Mouse (Mus musculus): ENCODE measurements at regions not wholly inside any gene's neighbourhood (a gene's known extent, or its start where the extent isn't known, plus 50 kb on each side); places are given as distances from the start of the nearest gene placed in this dataset.

GRCm38 (mm10) chr11:43952151-43952550 is 51.1 kb upstream of the Adra1b start:
- ATAC-seq (replicated peaks; ENCODE audit: low FRiP score, low TSS enrichment, poor library complexity, severe bottlenecking) = no peak

- ATAC-seq (replicated peaks; ENCODE audit: low FRiP score, low TSS enrichment, poor library complexity, severe bottlenecking) = no peak
Measured at GRCm38 (mm10) chr11:43958241-43958975, 57.4 kb upstream of the Adra1b start.

DNA sequence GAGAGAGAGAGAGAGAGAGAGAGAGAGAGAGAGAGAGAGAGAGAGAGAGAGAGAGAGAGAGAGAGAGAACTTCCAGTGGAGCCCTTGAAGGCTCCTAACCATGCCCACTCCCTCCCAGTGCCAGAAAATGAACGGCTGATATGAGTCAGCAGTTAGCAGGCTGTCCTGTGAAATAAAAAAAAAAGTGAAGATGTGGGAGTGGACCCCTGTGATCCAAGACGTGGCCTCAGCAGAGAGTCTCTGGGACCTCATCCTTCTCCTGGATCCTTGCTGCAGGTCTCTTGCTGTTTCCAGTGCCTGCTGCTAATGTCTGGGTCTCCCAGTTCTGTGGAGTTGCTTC is 57.9 kb upstream of the Adra1b start:
- no peak for ATAC-seq (replicated peaks; ENCODE audit: low FRiP score, low TSS enrichment, poor library complexity, severe bottlenecking)

DNA sequence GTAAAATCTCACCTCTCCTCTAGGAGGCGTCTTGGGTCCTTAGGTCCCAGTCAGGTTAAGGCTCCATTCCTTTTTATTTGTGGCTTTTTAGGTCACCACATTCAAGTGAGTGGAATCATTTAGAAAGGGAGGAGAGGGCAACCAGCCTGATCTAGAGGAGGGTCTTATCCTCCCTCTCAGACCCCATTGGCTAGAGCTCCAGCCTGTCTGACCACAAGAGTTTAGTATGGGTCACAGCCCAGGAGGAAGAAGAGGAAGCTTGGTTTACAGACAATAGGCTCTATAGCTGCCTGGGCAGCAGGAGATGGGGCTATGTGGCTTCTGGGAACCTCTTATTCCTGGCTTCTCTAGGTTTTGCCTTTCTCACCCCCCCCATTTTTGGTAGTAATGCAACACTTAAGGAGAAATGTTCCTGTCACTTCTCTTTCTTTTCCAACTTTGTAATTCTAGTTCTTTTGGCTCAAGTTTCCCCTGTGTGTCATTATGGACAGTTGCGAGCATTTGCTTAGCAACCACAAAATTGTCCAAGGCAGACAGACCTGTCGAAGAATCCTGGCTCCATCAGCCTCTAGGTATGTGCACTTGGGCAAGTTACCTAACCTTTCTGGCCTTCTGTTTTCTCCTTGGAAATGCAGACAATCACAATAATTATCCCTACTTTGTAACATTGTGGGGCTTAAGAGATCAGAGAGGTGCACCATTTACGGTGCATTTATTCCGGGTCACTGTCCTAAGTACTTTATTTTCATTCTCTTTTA is 59.5 kb upstream of the Adra1b start:
- no peak for ATAC-seq (replicated peaks; ENCODE audit: low FRiP score, low TSS enrichment, poor library complexity, severe bottlenecking)

DNA sequence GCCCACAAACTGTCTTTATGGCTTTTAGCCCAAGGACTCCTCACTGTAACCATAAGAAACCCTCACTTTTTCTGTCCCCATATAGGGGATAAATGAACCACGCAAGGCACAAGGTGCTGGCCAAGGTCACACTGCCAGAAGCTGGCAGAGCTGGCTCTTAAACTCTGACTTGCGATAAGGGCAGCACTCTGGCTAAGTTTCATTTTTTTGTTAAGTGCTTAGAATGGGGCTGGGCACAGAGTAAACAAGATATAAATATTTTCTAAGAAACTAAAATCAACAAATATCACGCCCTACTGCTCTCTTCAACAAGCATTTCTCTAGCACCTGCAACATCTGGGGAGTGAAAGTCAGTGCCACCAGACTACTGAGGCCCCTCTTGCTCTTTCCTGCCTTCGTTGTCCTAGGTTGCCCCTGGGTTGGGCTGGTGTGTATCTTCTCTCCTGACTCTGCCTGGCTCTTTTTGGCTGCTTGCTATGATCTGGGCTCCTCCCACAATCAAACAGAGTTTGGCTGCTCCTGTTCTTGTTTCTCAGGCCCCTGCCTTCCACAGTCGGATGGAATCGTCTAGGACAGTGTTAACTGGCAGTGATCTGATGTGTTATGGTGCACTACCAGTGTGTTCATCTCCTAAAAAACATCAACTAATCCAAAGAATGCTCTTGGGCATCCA is 60.5 kb upstream of the Adra1b start:
- no peak for ATAC-seq (replicated peaks; ENCODE audit: low FRiP score, low TSS enrichment, poor library complexity, severe bottlenecking)

GRCm38 (mm10) chr11:43967764-43968163 is 66.8 kb upstream of the Adra1b start:
- ATAC-seq (replicated peaks; ENCODE audit: low FRiP score, low TSS enrichment, poor library complexity, severe bottlenecking) = no peak

DNA sequence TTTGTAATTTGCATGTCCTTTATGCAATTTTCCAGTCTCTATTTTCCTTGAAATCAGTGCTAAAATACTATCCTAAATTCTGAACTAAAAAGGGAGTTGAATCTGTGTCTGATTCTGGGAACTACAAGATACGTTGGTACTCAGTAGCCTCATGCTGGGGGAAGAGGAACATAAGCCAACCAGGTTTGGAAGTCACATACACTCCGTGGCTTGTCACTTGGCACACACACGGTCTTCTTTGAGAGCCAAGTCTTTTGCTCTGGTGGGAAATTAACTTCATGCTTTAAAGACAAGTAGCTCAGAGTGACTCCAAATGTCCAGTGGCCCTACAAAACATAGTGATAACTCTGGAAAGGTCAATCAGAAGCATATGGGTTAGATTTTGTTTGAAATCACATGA is 70.9 kb upstream of the Adra1b start:
- no peak for ATAC-seq (replicated peaks; ENCODE audit: low FRiP score, low TSS enrichment, poor library complexity, severe bottlenecking)

GRCm38 (mm10) chr11:43976024-43976423 is 75.0 kb upstream of the Adra1b start:
- no peak for ATAC-seq (replicated peaks; ENCODE audit: low FRiP score, low TSS enrichment, poor library complexity, severe bottlenecking)

DNA sequence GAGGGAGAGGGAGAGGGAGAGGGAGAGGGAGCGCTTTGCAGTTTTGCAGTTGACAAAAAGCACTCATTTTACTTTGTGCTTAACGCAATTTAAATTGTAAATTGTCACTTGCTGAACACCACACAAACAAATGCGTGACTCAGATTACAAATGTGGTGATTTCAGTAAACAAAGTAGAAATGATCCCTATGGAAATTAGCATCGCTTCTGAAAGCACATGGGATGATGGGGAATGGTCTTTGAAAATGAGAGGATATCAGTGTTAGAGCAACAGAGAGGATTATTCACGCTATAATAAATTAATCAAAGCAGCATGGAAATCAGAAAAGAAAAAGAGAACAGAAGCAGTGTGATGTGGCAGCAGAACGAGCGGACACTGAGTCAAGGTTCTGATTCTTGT is 78.4 kb upstream of the Adra1b start:
- ATAC-seq (replicated peaks; ENCODE audit: low FRiP score, low TSS enrichment, poor library complexity, severe bottlenecking) = no peak

- no peak for ATAC-seq (replicated peaks; ENCODE audit: low FRiP score, low TSS enrichment, poor library complexity, severe bottlenecking)
Measured at GRCm38 (mm10) chr11:43980444-43980843, 79.4 kb upstream of the Adra1b start.

DNA sequence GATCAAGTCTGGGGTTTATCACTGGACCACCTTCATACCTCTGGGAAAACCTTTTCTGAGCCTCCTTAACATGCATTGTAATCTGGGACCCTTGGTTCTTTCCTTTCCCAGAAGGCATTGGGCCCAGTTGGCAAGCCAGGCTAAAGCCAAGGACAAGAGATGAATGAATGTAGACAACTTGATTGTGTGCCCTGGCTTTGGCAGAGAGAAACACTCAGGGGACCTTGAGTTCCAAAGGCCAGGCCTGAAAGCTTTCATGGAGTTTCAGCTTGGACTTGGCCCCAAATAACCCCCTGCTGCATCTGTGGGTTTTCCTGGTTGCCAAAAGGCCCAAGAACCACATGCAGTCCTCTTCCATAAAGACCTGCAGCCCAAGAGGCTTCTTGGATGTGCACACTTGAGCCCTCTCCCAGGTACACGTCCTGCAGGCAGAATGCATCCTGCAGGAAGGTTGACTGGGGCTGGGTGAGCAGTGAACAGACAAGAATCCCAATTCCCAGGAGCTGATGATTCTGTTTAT is 89.0 kb upstream of the Adra1b start:
- ATAC-seq (replicated peaks; ENCODE audit: low FRiP score, low TSS enrichment, poor library complexity, severe bottlenecking) = no peak

DNA sequence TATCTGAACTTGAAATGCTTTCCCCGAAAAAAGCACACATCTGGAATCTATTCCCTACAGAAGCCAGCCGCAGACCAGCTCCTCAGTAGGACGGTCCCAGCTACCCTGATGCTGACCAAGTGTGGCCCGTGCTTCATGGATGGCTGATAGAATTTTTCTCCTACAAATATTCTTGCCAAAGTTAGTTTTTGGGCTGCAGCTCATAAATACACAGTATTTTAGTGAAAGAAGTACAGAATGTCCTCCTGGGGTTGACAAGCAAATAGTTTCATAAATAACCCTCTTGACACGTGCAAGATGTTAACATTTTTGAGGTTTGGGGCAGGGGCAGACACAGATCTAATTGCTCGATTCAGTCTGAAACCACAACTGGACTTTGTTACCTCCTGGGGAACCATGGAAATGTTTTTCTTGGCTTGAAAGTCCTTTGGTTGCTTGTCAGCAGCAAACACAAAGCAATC is 91.0 kb upstream of the Adra1b start:
- no peak for ATAC-seq (replicated peaks; ENCODE audit: low FRiP score, low TSS enrichment, poor library complexity, severe bottlenecking)

- no peak for ATAC-seq (replicated peaks; ENCODE audit: low FRiP score, low TSS enrichment, poor library complexity, severe bottlenecking)
Measured at GRCm38 (mm10) chr11:43998046-43998725, 97.2 kb upstream of the Adra1b start.

DNA sequence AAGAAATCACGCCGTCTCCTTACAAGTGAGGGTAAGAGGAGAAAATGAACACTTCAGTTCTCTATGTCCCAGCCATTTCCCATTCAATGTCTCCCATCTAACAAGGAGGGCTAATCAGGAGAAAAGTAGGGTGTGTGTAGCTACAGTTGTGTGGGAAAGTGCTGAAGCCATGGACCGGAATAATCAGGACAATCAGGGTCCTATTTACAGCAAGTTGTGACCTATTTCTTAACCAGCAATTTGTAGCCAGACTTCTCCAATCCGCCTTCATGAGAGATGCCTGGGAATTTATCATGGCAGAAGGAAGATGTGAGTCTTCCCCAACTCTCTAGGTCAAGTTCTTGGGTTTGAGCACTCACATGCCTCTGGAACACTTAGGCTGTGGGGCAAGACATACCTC is 99.0 kb upstream of the Adra1b start:
- no peak for ATAC-seq (replicated peaks; ENCODE audit: low FRiP score, low TSS enrichment, poor library complexity, severe bottlenecking)

DNA sequence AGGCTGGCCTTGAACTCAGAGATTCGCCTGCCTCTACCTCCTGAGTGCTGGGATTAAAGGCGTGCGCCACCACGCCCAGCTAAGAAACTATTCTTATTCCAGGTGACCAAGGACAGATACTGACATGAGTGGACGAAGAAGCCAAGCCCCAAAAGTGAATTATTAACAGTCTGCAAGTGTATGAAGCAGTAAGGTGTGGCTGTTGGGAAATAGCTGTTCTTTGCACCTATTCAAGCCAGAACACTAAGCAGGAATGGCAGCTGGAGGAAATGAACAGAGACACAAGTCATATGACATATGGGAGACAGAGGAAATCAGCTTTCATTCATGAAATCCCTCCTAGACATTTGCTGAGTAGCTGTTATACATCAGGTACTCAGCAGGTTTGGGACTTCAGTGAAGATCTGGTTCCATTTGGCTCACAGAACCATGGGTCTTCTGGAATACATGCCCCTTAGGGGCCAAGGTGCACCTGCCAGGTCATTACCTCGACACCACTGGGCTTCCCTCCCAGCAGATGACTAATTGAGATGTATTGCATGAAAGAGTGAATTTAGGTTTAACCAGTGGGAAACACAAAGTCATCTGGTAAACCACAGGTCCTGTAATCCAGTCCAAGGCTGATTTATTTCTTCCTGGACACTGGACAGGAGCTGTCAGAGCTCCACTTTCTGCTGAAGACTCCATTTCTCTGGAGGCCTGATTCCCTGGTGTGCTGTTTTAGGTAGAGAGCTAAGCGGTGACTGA is 101.0 kb upstream of the Adra1b start:
- no peak for ATAC-seq (replicated peaks; ENCODE audit: low FRiP score, low TSS enrichment, poor library complexity, severe bottlenecking)

GRCm38 (mm10) chr11:44002716-44003522 is 101.9 kb upstream of the Adra1b start:
- no peak for ATAC-seq (replicated peaks; ENCODE audit: low FRiP score, low TSS enrichment, poor library complexity, severe bottlenecking)

DNA sequence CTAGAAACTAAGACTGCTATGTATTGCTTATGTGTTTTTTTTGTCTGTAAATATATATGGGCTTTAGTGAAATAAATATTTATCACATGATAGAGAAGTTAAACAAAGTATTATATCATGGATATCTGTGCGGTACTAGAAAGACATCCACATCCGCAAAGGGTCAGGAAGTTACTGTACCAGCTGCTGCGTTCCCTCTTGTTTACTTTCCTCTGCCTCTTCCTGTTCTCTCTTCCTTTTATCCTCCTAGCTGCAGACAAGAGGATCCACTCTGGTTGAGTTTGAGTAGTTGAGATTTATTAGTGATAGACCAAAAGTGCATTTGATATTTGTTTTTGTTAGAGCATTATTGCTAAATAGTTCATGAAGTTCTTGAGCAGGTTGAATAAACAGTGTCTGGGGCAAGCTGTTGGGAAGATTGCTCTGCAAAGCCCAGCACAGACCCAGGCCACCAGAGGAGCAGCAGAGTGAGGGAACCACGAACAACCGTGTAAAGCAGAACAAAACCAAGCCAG is 106.6 kb upstream of the Adra1b start:
- no peak for ATAC-seq (replicated peaks; ENCODE audit: low FRiP score, low TSS enrichment, poor library complexity, severe bottlenecking)

DNA sequence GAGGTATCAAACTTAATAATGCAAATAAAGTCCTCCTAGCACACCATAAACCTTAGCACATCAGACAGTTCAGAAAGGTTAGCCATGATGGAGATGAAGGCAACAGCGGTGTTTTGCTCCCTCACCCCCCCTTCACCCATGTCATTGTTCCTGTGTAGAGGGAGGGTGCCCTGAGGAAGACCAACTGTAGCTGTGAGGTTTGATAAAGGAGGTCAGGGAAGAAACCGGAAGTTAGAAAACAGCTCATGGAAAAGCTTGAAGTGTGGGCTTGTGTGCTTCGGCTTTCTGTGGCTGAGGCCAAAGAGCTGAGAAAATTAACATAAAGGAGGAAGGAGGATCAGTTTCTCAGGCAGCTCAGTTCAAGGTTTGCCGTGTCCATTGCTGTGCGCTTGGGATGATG is 111.3 kb upstream of the Adra1b start:
- ATAC-seq (replicated peaks; ENCODE audit: low FRiP score, low TSS enrichment, poor library complexity, severe bottlenecking) = no peak

Measured in megakaryocyte-erythroid progenitor cell, adult 5-6 weeks (primary cell).